Mouse (Mus musculus): Measurements from ENCODE around the gene Noxo1. TPM values are rescaled to one million over a fixed set of nuclear protein-coding genes. Genes with fewer than 3 reads are reported as not detected.
A peak's percentile ranks its signal among the peaks of the same experiment; 100 is the strongest.
"Not testable (repeated sequence)": the region's sequence is repeated elsewhere in the genome, so short reads cannot be mapped to it uniquely, and the experiment has no call there.

Gene Noxo1
- polyA plus RNA-seq, 2 experiments, result 0.25 to 0.97 TPM

DNA sequence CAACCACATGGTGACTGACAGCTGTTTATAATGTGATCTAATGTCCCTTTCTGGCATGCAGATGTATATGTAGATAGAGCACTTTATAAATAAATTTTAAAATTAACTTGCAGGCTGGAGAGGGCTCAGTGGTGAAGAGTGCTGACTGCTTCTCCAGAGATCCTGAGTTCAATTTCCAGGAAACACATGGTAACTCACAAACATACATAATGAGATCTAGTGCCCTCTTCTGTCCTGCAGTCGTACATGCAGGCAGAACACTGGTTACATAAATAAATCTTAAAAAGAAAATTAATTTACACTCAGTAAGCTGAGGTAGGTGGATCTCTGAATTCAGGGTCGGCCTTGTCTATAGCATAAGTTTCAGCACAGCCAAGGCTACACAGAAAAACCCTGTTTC lies 12.6 kb downstream of the Noxo1 start:
- peak in 1 of 3 experiments; percentile 61 for DNase-seq (ENCODE audit: low read depth in 3 of 3, low spot score in 3 of 3)
- no peaks in the 10 kb centered on the region for H3K9me3 ChIP-seq (ENCODE audit: control insufficient read depth, low read length)
- peak; percentile 58; the same call in 1 of the 2 replicates for TF ChIP-seq CTCF (IDR thresholded peaks at IDR 0.05; ENCODE audit: low read depth)
- TF ChIP-seq EP300 (IDR thresholded peaks at IDR 0.05; ENCODE audit: low read depth), result no peak
- WGBS (ENCODE audit: insufficient replicate concordance), result 18% methylated on average over 2 of the region's 2 CpGs
- H3K36me3 ChIP-seq (replicated peaks; ENCODE audit: control insufficient read depth, insufficient read depth, low read depth), result peaks cover 3% of the 10 kb centered on the region; the same call in 1 of the 2 replicates
- H3K27ac ChIP-seq, result no peak overlapping the region
- no peak overlapping the region for H3K9ac ChIP-seq (replicated peaks)
- H3K4me2 ChIP-seq (ENCODE audit: low read depth), result peak overlapping the region; percentile 97
- no peak for ATAC-seq (ENCODE audit: insufficient read depth)
- H3K4me1 ChIP-seq (replicated peaks; ENCODE audit: control insufficient read depth in 2 of 2, insufficient read depth in 2 of 2, low read length in 1 of 2), result peaks cover 12 to 14% of the 10 kb centered on the region in 2 experiments
- H3K27me3 ChIP-seq (ENCODE audit: control insufficient read depth, insufficient read depth, low read length), result no peaks in the 10 kb centered on the region
- peak overlapping the region in 1 of 2 experiments; percentile 86; a peak in 2 of 4 replicates for H3K4me3 ChIP-seq (ENCODE audit: insufficient read depth in 1 of 2, low read depth in 2 of 2, low read length in 2 of 2)

- H3K4me2 ChIP-seq (ENCODE audit: low read depth), result no peak overlapping the region
- ATAC-seq (ENCODE audit: insufficient read depth) (no peak), DNase-seq (ENCODE audit: low read depth in 3 of 3, low spot score in 3 of 3) (no peak)
- TF ChIP-seq EP300 (IDR thresholded peaks at IDR 0.05; ENCODE audit: low read depth), result no peak
- no peak for TF ChIP-seq CTCF (IDR thresholded peaks at IDR 0.05; ENCODE audit: low read depth)
- no peak overlapping the region for H3K9ac ChIP-seq (replicated peaks)
- 81% methylated on average over 6 of the region's 6 CpGs for WGBS (ENCODE audit: insufficient replicate concordance)
- H3K36me3 ChIP-seq (replicated peaks; ENCODE audit: control insufficient read depth, insufficient read depth, low read depth), result peaks cover under 1% of the 10 kb centered on the region; the same call in 1 of the 2 replicates
- no peak overlapping the region for H3K27ac ChIP-seq
- H3K4me3 ChIP-seq (ENCODE audit: insufficient read depth in 1 of 2, low read depth in 2 of 2, low read length in 2 of 2), result no peak overlapping the region
- peaks cover 2 to 6% of the 10 kb centered on the region in 2 experiments for H3K4me1 ChIP-seq (replicated peaks; ENCODE audit: control insufficient read depth in 2 of 2, insufficient read depth in 2 of 2, low read length in 1 of 2)
- no peaks in the 10 kb centered on the region for H3K9me3 ChIP-seq (ENCODE audit: control insufficient read depth, low read length)
- H3K27me3 ChIP-seq (ENCODE audit: control insufficient read depth, insufficient read depth, low read length), result no peaks in the 10 kb centered on the region
These were observed 19.5 kb downstream of the Noxo1 start for GRCm38 (mm10) chr17:24715556-24715955.

DNA sequence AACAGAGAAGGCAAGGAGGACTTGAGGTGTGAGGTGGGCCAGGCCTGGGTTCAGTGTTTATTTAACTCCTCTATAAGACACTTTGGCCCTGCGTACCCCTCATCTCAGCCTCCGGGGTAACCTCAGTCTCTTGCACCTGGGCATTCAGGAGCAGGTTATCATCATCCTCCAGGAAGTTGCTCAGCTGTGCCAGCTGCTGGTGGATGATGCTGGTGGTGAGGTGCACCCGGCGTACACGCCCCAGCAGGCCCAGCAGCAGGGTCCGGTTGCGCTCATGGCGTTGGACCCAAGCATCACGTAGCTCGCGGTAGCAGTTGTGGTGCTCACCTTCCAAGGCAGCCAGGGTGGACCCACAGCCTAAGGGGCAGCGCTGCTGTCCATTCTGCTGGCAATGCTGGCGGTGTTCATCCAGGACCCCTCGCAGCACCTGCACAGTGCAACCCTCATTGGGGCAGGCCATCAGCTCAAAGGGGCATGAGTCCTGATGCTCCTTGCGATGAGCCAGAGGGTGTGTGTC lies 20.2 kb downstream of the Noxo1 start:
- Histone ChIP-seq H3K4me3 (ENCODE audit: insufficient read depth in 1 of 2, low read depth in 2 of 2, low read length in 2 of 2) (no peak overlapping the region), H3K9me3 (ENCODE audit: control insufficient read depth, low read length) (no peaks in the 10 kb centered on the region), H3K4me1 (replicated peaks; ENCODE audit: control insufficient read depth in 2 of 2, insufficient read depth in 2 of 2, low read length in 1 of 2) (peaks cover 2 to 6% of the 10 kb centered on the region in 2 experiments), H3K36me3 (replicated peaks; ENCODE audit: control insufficient read depth, insufficient read depth, low read depth) (peaks cover 5% of the 10 kb centered on the region), H3K4me2 (ENCODE audit: low read depth) (no peak overlapping the region), H3K27ac (no peak overlapping the region), H3K9ac (replicated peaks) (no peak overlapping the region), H3K27me3 (ENCODE audit: control insufficient read depth, insufficient read depth, low read length) (no peaks in the 10 kb centered on the region)
- no peak for TF ChIP-seq CTCF (IDR thresholded peaks at IDR 0.05; ENCODE audit: low read depth)
- ATAC-seq (ENCODE audit: insufficient read depth) (no peak), DNase-seq (ENCODE audit: low read depth in 3 of 3, low spot score in 3 of 3) (no peak)
- 89% methylated on average over 15 of the region's 15 CpGs for WGBS (ENCODE audit: insufficient replicate concordance)

DNA sequence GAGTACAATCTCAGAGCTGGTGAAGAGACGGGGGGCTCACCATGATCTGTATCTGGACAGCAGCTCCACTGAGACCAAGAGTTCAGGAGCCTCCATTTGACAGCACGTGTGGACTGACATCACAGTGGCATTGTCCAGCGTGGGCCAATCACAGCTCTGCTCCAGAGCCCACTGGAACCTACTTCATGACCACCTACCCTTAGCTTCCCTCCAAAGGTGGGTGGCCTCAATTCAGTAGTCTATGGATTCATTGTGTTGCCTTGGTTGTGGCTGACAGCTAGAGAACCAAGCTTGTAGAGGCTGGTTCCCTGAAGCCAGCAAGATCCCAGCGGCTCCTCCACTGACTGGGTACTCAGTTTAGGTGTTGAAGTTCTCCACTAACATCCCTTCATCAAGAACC lies 21.9 kb downstream of the Noxo1 start, which contains the start of the genes Rnf151 and Rps2:
Rnf151 (minus strand) TSS at position 121 of the 400 bp plus-strand sequence.
Rps2 (plus strand) TSS at position 174 of the 400 bp plus-strand sequence.
- peaks cover 10 to 17% of the 10 kb centered on the region in 2 experiments for H3K4me1 ChIP-seq (replicated peaks; ENCODE audit: control insufficient read depth in 2 of 2, insufficient read depth in 2 of 2, low read length in 1 of 2)
- ATAC-seq (ENCODE audit: insufficient read depth) (no peak), DNase-seq (ENCODE audit: low read depth in 3 of 3, low spot score in 3 of 3) (no peak)
- peak within 1 kb of the TSS; percentile 26; the same call in 1 of the 2 replicates for H3K27ac ChIP-seq
- peaks cover 19% of the 10 kb centered on the region for H3K36me3 ChIP-seq (replicated peaks; ENCODE audit: control insufficient read depth, insufficient read depth, low read depth)
- WGBS (ENCODE audit: insufficient replicate concordance), result 64% methylated on average over 4 of the region's 4 CpGs
- peak within 1 kb of the TSS; percentile 95 for H3K9ac ChIP-seq (replicated peaks)
- TF ChIP-seq EP300 (IDR thresholded peaks at IDR 0.05; ENCODE audit: low read depth) (no peak), CTCF (IDR thresholded peaks at IDR 0.05; ENCODE audit: low read depth) (no peak)
- no peaks in the 10 kb centered on the region for H3K9me3 ChIP-seq (ENCODE audit: control insufficient read depth, low read length)
- peak within 1 kb of the TSS; percentile 96 to 97 for H3K4me3 ChIP-seq (ENCODE audit: insufficient read depth in 1 of 2, low read depth in 2 of 2, low read length in 2 of 2)
- no peaks in the 10 kb centered on the region for H3K27me3 ChIP-seq (ENCODE audit: control insufficient read depth, insufficient read depth, low read length)
- peak within 1 kb of the TSS; percentile 92 for H3K4me2 ChIP-seq (ENCODE audit: low read depth)

GRCm38 (mm10) chr17:24718938-24719337 lies 22.9 kb downstream of the Noxo1 start:
- H3K27ac ChIP-seq; DNase-seq (ENCODE audit: low read depth in 3 of 3, low spot score in 3 of 3); H3K27me3 ChIP-seq (ENCODE audit: control insufficient read depth, insufficient read depth, low read length); ATAC-seq (ENCODE audit: insufficient read depth); H3K9me3 ChIP-seq (ENCODE audit: control insufficient read depth, low read length): not testable (repeated sequence)
- WGBS (ENCODE audit: insufficient replicate concordance), result 30% methylated on average over 5 of the region's 5 CpGs
- Histone ChIP-seq H3K4me3 (ENCODE audit: insufficient read depth in 1 of 2, low read depth in 2 of 2, low read length in 2 of 2) (peak overlapping the region; percentile 96 to 97), H3K36me3 (replicated peaks; ENCODE audit: control insufficient read depth, insufficient read depth, low read depth) (peaks cover 19% of the 10 kb centered on the region), H3K9ac (replicated peaks) (peak overlapping the region; percentile 95), H3K4me1 (replicated peaks; ENCODE audit: control insufficient read depth in 2 of 2, insufficient read depth in 2 of 2, low read length in 1 of 2) (peaks cover 16 to 22% of the 10 kb centered on the region in 2 experiments), H3K4me2 (ENCODE audit: low read depth) (peak overlapping the region; percentile 92)
- TF ChIP-seq CTCF (IDR thresholded peaks at IDR 0.05; ENCODE audit: low read depth), result peak; percentile 30; the same call in 1 of the 2 replicates
